Mouse (Mus musculus): ENCODE results near the gene Atp6v0d1. TPM values are rescaled to one million over a fixed set of nuclear protein-coding genes. Genes with fewer than 3 reads are reported as not detected.
"Not testable (repeated sequence)": the region's sequence is repeated elsewhere in the genome, so short reads cannot be mapped to it uniquely, and the experiment has no call there.

Atp6v0d1 gene
- 100 to 1,000 TPM; 317 to 340 TPM for total RNA-seq (2021)

- intact Hi-C loops (cut with DNase I) = loop anchor here (1.0 to 5.0 kb wide), 3 partner anchors 39 to 71 kb away; partner anchors contain the start of genes Agrp and Ripor1
- DNase-seq (ENCODE audit: low spot score in 2 of 2) = peak; percentile 100
These were observed at the start of gene Atp6v0d1 for GRCm38 (mm10) chr8:105565952-105566702. Gene Atp6v0d1 (minus strand): TSS chr8:105566047.

- no peak for DNase-seq (ENCODE audit: low spot score in 2 of 2)
- intact Hi-C loops (cut with DNase I) = no loop called here
These were observed 48.1 kb upstream of the Atp6v0d1 start for GRCm38 (mm10) chr8:105613830-105614511.

GRCm38 (mm10) chr8:105613037-105613436 lies 47.2 kb upstream of the Atp6v0d1 start:
- DNase-seq (ENCODE audit: low spot score in 2 of 2) = no peak
- intact Hi-C loops (cut with DNase I) = no loop called here

GRCm38 (mm10) chr8:105611836-105612235 lies 46.0 kb upstream of the Atp6v0d1 start:
- intact Hi-C loops (cut with DNase I) = no loop called here
- peak in 1 of 2 experiments; percentile 73 for DNase-seq (ENCODE audit: low spot score in 2 of 2)

GRCm38 (mm10) chr8:105609771-105610170 lies 43.9 kb upstream of the Atp6v0d1 start:
- DNase-seq (ENCODE audit: low spot score in 2 of 2) = no peak
- intact Hi-C loops (cut with DNase I) = no loop called here

GRCm38 (mm10) chr8:105609355-105609754 lies 43.5 kb upstream of the Atp6v0d1 start:
- DNase-seq (ENCODE audit: low spot score in 2 of 2) = no peak
- intact Hi-C loops (cut with DNase I) = no loop called here

GRCm38 (mm10) chr8:105607684-105608083 lies 41.8 kb upstream of the Atp6v0d1 start:
- intact Hi-C loops (cut with DNase I) = no loop called here
- DNase-seq (ENCODE audit: low spot score in 2 of 2) = peak in 1 of 2 experiments; percentile 48

- no peak for DNase-seq (ENCODE audit: low spot score in 2 of 2)
- intact Hi-C loops (cut with DNase I) = no loop called here
These were observed 41.2 kb upstream of the Atp6v0d1 start for GRCm38 (mm10) chr8:105607062-105607461.

- intact Hi-C loops (cut with DNase I) = loop anchor here (1.0 kb wide), 1 partner anchor 30 kb away; the partner anchor contains the start of gene Ctcf
- peak; percentile 82 to 89 for DNase-seq (ENCODE audit: low spot score in 2 of 2)
These were observed 40.6 kb upstream of the Atp6v0d1 start for GRCm38 (mm10) chr8:105606189-105607023.

GRCm38 (mm10) chr8:105605491-105606188 lies 39.8 kb upstream of the Atp6v0d1 start:
- intact Hi-C loops (cut with DNase I) = loop anchor here (1.0 kb wide), 2 partner anchors 31 to 39 kb away; partner anchors contain the start of genes Atp6v0d1 and Ctcf
- DNase-seq (ENCODE audit: low spot score in 2 of 2) = peak in 1 of 2 experiments; percentile 51

GRCm38 (mm10) chr8:105604804-105605381 lies 39.0 kb upstream of the Atp6v0d1 start, which contains the start of gene Ripor1:
Gene Ripor1 (plus strand): TSS chr8:105605255.
- peak; percentile 75 to 80 for DNase-seq (ENCODE audit: low spot score in 2 of 2)
- intact Hi-C loops (cut with DNase I) = loop anchor here (1.0 kb wide), 1 partner anchor 39 kb away; the partner anchor contains the start of gene Atp6v0d1

- DNase-seq (ENCODE audit: low spot score in 2 of 2); intact Hi-C loops (cut with DNase I): not testable (repeated sequence)
These were observed 36.7 kb upstream of the Atp6v0d1 start for GRCm38 (mm10) chr8:105602540-105602939.

GRCm38 (mm10) chr8:105601301-105601700 lies 35.5 kb upstream of the Atp6v0d1 start:
- intact Hi-C loops (cut with DNase I) = no loop called here
- no peak for DNase-seq (ENCODE audit: low spot score in 2 of 2)

GRCm38 (mm10) chr8:105598777-105599176 lies 32.9 kb upstream of the Atp6v0d1 start:
- intact Hi-C loops (cut with DNase I) = no loop called here
- no peak for DNase-seq (ENCODE audit: low spot score in 2 of 2)

- peak in 1 of 2 experiments; percentile 27 for DNase-seq (ENCODE audit: low spot score in 2 of 2)
- intact Hi-C loops (cut with DNase I) = no loop called here
These were observed 30.7 kb upstream of the Atp6v0d1 start for GRCm38 (mm10) chr8:105596362-105597034.

GRCm38 (mm10) chr8:105594451-105595242 lies 28.8 kb upstream of the Atp6v0d1 start:
- intact Hi-C loops (cut with DNase I) = no loop called here
- no peak for DNase-seq (ENCODE audit: low spot score in 2 of 2)

- intact Hi-C loops (cut with DNase I) = no loop called here
- DNase-seq (ENCODE audit: low spot score in 2 of 2) = peak in 1 of 2 experiments; percentile 79
These were observed 28.0 kb upstream of the Atp6v0d1 start for GRCm38 (mm10) chr8:105593859-105594258.
